Mouse (Mus musculus): Measurements from ENCODE around the gene Pepd.

- no peak for TF ChIP-seq E2F4 (IDR thresholded peaks at IDR 0.05; ENCODE audit: insufficient read depth)
- peak in 2 of 3 experiments; percentile 58 to 64 for TF ChIP-seq MYOD1 (IDR thresholded peaks at IDR 0.05; ENCODE audit: control insufficient read depth in 1 of 3, insufficient read length in 2 of 3, low read depth in 2 of 3)
- no peak for TF ChIP-seq POLR2A (IDR thresholded peaks at IDR 0.05; ENCODE audit: insufficient read length, low read depth)
- no peak for TF ChIP-seq MAX (IDR thresholded peaks at IDR 0.05; ENCODE audit: low read depth)
- TF ChIP-seq TCF12 (IDR thresholded peaks at IDR 0.05; ENCODE audit: insufficient read depth, poor library complexity, severe bottlenecking) = no peak
- no peak for TF ChIP-seq CEBPB (IDR thresholded peaks at IDR 0.05; ENCODE audit: insufficient read depth, poor library complexity, severe bottlenecking)
- no peak for TF ChIP-seq REST (IDR thresholded peaks at IDR 0.05; ENCODE audit: insufficient read depth, insufficient read length)
- no peak for TF ChIP-seq MYOG (IDR thresholded peaks at IDR 0.05; ENCODE audit: control insufficient read depth in 1 of 3, insufficient read depth in 1 of 3, insufficient read length in 2 of 3, low read depth in 2 of 3)
- TF ChIP-seq POLR2AphosphoS2 (IDR thresholded peaks at IDR 0.05; ENCODE audit: insufficient read length, low read depth) = no peak
These were observed 21.0 kb downstream of the Pepd start for GRCm38 (mm10) chr7:34933142-34933541.

All from myocyte (in vitro differentiated cells).